Mouse (Mus musculus): ENCODE measurements at regions not wholly inside any gene's neighbourhood (a gene's known extent, or its start where the extent isn't known, plus 50 kb on each side); places are given as distances from the start of the nearest gene placed in this dataset.

GRCm38 (mm10) chr4:127758961-127759360, 211.8 kb downstream of the CK137956 start:
- no peak for DNase-seq (ENCODE audit: low read depth, low spot score)

DNA sequence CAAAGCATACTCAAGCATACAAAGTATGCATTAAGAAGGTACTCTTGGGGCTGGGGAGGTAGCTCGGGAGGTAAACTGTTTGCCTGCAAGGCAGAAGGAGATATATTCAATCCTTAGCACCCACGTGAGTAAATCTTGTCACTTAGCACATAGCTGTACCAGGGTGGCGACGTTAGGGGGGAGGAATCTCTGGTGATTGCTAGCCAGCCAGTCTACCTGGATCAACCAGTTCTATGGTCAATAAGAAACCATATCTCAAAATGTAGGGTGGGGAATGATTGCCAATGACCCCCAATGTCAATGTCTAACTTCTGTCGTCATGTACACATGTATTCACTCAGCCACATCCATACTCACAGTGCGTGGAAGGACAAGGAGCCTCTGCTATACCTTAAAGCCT, 214.5 kb downstream of the CK137956 start:
- DNase-seq (ENCODE audit: low read depth, low spot score) = no peak

DNA sequence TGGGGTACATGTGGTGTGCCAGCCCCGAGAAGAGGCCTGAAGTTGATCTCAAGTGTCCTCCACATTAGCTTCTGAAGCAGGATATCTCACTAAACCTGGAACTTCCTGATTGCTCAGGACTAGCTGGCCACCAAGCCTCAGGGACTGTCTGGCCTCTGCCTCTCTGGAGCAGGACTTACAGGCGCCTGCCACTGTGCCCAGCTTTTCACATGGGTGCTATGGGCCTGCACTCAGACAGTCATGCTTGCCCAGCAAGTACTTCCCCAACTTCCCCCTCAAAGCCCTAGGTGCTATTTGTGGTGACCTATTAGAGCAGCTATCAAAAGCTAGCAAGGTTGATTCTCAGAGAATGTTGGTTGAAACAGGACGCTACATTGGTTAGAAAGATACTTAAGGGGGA, 220.0 kb downstream of the CK137956 start:
- DNase-seq (ENCODE audit: low read depth, low spot score) = no peak

GRCm38 (mm10) chr4:127747876-127748275, 222.9 kb downstream of the CK137956 start:
- DNase-seq (ENCODE audit: low read depth, low spot score) = no peak

DNA sequence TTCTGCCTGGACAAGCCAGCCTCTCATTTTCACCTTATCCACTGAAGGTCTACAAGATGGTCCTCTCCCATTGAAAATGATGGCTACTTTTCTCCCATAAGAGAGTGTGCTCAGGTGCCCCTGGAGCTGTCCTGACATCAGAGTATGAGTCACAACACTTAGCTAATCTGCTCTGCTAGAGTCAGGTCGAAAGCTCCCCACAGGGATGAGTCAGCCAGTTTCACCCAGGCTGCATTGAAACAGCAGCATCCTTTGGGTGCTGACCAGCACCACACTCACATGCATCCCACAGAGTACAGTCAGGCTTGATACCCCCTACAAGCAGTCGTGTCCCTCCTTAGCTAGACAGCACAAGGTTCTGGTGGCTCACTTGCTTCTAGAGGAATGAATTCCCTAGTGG, 234.0 kb downstream of the CK137956 start:
- DNase-seq (ENCODE audit: low read depth, low spot score) = no peak

- DNase-seq (ENCODE audit: low read depth, low spot score) = no peak
Measured at GRCm38 (mm10) chr4:127736151-127736550, 234.6 kb downstream of the CK137956 start.

DNA sequence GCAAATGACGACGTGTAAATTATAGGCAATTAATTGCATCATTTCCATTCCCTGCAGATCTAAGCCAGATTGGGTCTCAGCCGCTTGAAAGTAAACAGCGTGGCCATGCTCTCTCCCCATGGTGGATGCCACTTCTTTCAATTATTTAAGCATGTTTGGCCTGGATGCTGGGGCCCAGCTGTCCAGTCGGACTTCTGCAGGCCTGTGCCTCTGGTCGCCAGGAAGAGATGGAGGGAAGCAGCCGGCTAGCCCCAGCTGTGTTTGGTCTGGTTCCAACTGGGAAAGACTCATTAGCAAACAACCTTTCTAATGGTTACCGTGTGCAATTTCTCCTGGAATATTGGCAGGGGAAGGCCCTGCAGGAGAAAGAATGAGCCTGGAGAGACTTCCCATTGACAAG, 236.1 kb downstream of the CK137956 start:
- no peak for DNase-seq (ENCODE audit: low read depth, low spot score)

DNA sequence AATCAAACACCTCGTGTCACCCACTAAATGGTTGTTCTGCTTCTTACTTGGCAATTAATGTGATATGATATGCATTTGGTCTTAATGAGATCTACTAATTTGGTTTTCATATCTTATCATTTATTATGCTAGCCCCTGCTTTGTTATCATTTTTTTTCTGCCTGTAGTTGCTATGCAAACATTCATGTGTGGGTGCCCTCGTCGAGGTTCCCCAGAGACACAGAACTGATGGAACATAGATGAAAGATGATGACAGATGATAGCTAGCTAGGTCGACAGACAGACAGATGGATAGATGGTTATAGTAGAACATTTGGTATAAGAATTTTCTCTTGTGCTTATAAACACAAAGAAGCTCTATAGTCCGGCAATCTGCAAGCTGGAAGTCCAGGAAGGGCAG, 252.1 kb downstream of the CK137956 start:
- DNase-seq (ENCODE audit: low read depth, low spot score) = no peak

- DNase-seq (ENCODE audit: low read depth, low spot score) = no peak
Measured at GRCm38 (mm10) chr4:127712274-127712673, 258.5 kb downstream of the CK137956 start.

GRCm38 (mm10) chr4:127710816-127711215, 259.9 kb downstream of the CK137956 start:
- no peak for DNase-seq (ENCODE audit: low read depth, low spot score)

GRCm38 (mm10) chr4:127709746-127710145, 261.0 kb downstream of the CK137956 start:
- no peak for DNase-seq (ENCODE audit: low read depth, low spot score)

DNA sequence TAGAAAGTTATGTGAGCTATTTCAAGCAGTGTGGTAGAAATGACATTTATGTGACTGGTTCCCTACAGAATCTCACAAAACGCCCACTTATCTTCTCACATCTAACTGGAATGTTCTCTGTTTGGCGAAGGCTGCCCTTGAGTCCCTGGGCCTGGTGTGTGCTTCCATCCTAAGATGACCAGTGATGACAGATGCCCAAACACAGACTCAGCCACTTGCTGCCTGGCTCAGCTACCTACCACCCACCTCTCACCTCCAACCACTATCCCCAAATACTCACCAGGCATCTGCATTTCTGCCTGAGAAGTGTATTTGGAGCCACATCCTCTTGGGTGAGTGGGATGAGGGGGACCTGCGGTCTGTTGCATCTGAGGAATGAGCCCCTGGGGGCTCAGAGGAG, 262.6 kb downstream of the CK137956 start:
- no peak for DNase-seq (ENCODE audit: low read depth, low spot score)

DNA sequence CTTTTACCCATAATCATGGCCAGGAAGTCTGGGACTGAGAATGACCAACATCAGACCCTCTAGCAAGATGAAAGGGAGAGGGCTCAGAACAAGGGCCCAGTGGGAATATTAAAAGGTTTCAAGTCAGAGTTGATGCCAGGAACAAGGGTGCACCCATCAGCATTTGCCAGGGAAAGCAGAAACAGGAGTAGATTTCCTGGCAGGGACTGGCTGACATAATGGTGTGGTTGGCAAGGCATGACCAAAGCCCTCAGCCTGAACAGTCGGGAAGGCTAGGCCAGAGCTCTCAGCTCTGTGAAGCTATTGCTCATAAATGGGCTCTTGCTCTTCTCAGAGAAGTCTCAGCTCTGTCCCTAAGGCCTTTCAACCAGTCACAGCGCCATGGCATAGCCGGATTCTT, 263.6 kb downstream of the CK137956 start:
- DNase-seq (ENCODE audit: low read depth, low spot score) = no peak

DNA sequence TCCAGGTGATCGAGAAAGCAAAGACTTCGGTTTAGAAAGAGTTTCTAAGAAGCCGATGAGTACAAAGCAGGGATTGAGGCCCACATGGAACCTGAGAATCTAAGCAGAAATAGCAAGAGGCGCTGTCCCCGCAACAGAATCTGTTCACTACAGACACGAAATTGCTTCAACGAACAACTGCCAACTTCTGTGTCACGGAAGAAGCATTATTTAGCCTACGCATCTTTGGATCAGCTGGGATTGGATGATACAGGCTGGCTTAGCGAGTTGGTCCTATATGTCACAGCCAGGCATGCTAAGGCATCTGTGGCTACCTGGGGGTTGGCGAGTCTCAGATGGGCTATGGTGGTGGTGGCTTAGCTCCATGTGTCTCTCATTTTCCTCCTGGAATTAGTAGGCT, 269.1 kb downstream of the CK137956 start:
- no peak for DNase-seq (ENCODE audit: low read depth, low spot score)

DNA sequence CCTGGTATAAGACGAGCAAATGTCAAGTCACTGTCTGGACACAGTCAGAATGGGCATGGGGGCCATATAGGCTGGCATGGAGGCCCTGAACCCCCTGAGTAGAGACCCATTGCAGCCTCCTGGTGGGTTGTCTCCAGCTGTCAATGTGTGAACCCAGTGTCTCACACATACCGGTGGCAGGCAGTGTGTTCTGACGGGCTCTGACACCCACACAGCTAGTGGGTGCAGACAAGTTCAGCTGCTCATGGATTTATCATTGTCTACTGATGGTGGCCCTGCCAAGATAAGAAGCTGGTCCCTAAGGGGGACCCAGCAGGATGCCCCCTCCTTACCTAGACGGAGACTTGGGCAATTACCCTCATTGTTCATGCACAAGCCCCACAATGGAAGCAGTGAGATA, 280.8 kb downstream of the CK137956 start:
- no peak for DNase-seq (ENCODE audit: low read depth, low spot score)

DNA sequence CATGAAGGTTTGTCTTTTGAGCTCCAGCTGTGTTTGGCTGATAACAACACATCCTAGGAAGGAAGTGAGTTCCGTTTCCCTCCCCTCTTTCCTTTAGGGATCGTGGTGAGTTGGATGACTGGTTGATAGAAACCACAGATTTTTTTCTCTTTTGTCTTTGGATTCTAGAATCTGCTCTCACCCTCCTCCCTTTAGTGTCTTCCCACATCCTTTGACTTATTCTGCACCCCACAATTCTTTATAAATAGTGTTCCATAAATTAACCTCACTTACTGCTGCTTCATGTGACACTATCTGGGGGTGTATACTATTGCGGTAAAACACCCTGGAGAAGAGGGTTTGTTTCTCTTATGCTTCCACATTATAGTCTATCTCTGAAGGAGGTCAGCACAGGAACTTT, 285.7 kb downstream of the CK137956 start:
- DNase-seq (ENCODE audit: low read depth, low spot score) = no peak

DNA sequence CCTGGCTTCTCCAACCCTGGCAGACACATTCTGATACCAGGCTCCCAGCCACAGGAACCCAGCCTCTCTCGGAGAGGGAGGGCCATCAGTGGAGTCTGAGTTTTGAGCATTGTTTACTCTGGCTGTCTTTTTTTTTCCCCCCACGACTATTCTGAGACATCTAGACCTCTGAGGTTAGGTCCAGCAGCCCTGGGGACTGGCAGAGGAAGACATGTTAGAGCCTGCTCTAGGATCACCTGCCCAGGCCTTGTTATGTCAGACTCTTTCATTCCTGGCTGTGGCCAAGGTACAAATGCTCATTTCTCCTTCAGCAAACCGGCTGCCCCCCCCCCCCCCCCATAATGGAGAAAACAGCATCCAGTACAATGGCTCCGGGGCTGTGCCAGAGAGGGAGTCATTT, 291.4 kb downstream of the CK137956 start:
- DNase-seq (ENCODE audit: low read depth, low spot score) = no peak

- peak; percentile 62 for DNase-seq (ENCODE audit: low read depth, low spot score)
Measured at GRCm38 (mm10) chr4:127678437-127678836, 292.3 kb downstream of the CK137956 start.

DNA sequence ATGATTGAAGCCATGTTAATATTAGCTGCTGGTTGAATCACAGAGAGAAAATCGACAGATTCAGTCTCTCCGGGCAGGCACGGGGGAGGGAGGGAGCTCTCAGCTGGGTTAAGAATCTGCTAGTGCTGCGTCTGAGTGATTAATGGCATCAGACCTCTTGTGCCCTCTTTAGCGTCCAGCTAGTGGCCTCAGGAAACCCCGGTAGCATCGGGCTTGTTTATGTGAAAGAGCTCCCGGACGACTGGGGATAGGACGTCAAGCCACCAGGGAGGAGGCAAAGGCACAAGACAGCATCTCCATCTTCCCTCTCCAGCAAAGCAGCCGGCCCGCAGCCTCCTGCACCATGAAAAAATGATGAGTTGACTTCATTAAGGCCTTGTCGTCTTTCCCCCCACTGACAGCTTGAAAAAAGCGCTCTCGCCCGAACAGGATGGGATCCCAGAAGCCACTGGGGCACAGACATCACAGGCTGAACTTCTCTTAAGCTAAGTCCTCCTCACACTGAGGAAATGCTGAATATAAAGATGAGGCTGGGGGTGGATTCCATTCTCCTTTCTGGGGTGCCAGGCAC, 294.9 kb downstream of the CK137956 start:
- no peak for DNase-seq (ENCODE audit: low read depth, low spot score)

GRCm38 (mm10) chr4:127659950-127660349, 302.0 kb upstream of the Gjb5 start:
- no peak for DNase-seq (ENCODE audit: low read depth, low spot score)

DNA sequence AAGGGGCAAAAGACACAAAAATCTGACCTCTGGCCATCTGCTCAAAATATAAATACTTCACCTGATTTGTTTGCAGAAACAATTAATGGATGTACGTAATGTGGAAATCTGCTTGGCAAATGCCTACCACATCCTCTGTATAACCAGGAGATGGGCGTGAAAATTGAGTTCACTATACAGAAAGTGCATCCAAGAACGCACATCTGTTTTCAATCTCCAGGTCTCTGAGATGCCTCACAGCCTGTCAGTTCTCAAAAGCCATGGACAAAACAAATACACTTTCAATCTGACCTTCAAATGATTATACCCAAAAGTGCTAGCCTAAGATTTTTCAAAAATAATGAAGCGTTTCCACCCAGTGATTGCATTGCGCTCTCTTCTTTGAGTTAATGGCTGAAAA, 293.6 kb upstream of the Gjb5 start:
- DNase-seq (ENCODE audit: low read depth, low spot score) = no peak

GRCm38 (mm10) chr4:127648011-127648410, 290.0 kb upstream of the Gjb5 start:
- DNase-seq (ENCODE audit: low read depth, low spot score) = no peak

- no peak for DNase-seq (ENCODE audit: low read depth, low spot score)
Measured at GRCm38 (mm10) chr4:127647189-127647588, 289.2 kb upstream of the Gjb5 start.

All from ZHBTc4 (cell line).